Mouse (Mus musculus) adrenal gland, postnatal 10 days (tissue): ENCODE measurements around the gene Gm11060. TPM values are rescaled to one million over a fixed set of nuclear protein-coding genes. Genes with fewer than 3 reads are reported as not detected.

Source experiments
- total RNA-seq, 2 experiments: library from RNA; stranded (reverse); gene quantifications; 2 replicates each; pipeline ENCODE4 v1.2.3; 2021

Gene Gm11060
- total RNA-seq, 2 experiments from 2014 or later = not detected

Other genes starting within 250 kb of the Gm11060 start
- 1 to 10 TPM; 2.1 to 4.6 TPM for gene Prrg4, start 242.1 kb upstream of the Gm11060 start, total RNA-seq
- 1 to 10 TPM; 5.5 to 8.2 TPM for gene Ccdc73, start 224.2 kb upstream of the Gm11060 start, total RNA-seq
- gene Eif3m, start 74.9 kb upstream of the Gm11060 start, total RNA-seq = 100 to 1,000 TPM; 153 to 164 TPM
- 1 to 10 TPM; 2.8 to 5.1 TPM for gene Wt1, start 34.5 kb downstream of the Gm11060 start, total RNA-seq
- 1 to 10 TPM; 2.2 to 3.8 TPM for gene Them7, start 132.3 kb downstream of the Gm11060 start, total RNA-seq